Mouse (Mus musculus) left cerebral cortex, postnatal 14 days (tissue): ENCODE data around the gene Eif4a3. TPM values are rescaled to one million over a fixed set of nuclear protein-coding genes. Genes with fewer than 3 reads are reported as not detected.
"Not testable (repeated sequence)": the region's sequence is repeated elsewhere in the genome, so short reads cannot be mapped to it uniquely, and the experiment has no call there.

Experiments used
- DNase-seq, 2 experiments: peaks; one replicate each; pipeline ENCODE4 v3.0.0; 2021 to 2022; ENCODE audit warnings: low spot score in 2 of 2, mixed read lengths in 1 of 2
- intact Hi-C: fragments of 180-260 bp; cut with DNase I; formaldehyde crosslinking; loops from one replicate; pipeline ENCODE4 v1.15.1; 2025
- total RNA-seq, 2 experiments: library from RNA; stranded (reverse); gene quantifications; 2 replicates each; pipeline ENCODE4 v1.2.3; 2021

Eif4a3 gene
- total RNA-seq, 2 experiments from 2014 or later, result 84.6 to 92.1 TPM

DNA sequence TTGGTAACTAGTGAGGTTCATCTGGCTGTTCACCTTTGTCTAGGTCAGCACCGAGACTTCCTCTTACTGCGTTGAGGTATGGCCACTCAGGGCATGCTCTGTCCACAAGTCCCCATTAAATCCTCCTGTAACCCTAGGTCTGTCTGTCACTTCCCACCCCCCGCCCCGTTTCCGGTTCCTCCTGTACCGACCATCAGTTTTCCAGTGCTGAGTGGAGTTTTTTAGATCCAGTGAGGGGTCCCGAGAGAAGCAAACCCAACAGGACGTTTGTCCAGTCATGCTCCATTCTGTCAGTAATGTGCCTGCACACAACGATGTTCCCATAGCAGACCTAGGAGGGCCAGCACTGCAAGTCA lies 41.7 kb downstream of the Eif4a3 start:
- intact Hi-C loops, result no loop called here
- DNase-seq, result no peak

DNA sequence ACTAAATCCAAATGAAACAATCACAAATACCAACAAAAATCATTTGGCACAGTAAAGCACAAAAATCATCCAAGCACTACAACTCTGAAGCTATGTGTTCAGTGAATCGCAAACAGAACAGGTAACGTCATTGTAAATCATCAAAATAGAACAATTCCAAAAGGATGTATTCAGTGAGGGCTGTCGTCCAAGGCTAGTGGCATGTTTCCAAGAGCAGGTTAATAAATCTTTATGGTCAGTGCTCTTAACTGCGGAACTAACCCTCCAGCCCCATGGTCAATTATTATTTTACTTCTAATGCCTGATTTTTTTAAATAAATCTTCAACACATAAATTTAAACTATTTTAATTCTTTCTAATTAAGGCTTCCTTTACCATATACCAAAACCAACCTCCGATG lies 43.3 kb downstream of the Eif4a3 start:
- intact Hi-C loops, DNase-seq: not testable (repeated sequence)

DNA sequence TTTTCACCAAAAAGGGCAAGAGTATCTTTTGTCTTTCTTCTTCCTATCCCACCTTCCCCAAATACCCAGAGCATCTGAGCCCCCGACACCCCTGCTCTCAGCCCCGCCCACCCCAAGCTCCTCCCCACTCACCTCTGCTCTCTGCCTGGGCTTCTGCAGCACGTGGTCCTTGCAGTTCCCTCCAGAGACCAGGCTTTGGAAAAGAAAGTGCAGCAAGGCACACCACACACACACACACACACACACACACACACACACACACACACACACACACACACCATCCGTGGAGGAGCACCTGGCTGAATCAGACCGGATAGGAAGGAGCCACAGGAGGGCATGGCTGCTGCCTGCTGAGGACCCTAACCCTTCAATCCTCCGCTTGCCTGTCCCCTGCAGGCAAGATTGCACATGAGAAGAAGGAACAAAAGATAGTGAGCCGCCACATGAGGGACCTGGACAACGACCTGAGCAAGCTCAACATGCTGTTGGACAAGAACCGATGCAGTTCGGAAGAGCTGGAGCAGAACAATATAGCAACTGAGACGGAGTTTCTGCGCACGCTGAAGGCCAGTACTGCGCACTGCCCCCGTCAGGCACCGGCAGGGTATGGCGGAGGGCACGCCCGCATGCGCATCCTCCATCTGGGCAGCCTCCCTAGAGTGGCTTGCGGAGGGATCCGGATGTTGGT lies 46.9 kb downstream of the Eif4a3 start:
- peak in 1 of 2 experiments; percentile 41 for DNase-seq
- intact Hi-C loops, result no loop called here

DNA sequence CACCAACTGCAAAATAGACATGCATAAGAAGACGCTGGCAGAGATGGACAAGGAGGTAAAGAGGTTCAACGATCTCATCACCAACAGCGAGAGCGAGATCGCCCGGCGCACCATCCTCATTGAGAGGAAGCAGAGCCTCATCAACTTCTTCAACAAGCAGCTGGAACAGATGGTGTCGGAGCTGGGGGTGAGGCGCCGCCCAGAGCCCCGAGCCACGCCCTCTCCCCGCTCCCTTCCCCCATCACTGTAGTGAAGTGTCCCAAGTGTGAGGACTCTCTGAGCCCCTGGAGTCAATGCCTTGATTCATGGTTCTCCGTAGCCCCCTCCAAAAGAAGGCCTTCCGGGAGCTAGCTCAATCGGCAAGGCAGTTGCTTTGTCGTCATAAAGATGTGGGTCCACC lies 48.9 kb downstream of the Eif4a3 start:
- DNase-seq, result no peak
- intact Hi-C loops, result no loop called here

DNA sequence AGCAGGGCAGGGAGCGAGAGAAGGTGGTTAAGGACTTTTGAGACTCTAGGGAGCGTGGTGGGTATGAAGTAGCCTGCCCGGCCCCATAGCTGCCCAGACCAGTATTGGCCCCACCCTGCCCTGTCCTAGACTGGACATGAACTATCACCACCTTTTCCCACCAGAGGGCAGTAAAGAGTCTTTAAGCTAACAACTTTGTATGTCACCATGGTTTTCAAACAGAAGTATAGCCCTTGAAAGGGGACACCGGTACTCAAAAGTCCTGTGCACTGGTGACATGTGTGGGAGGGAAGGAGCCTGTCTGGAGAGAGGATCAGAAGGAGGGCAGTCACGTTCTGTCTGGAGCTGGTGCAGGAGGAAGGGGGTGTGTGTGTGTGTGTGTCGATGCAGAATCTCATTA lies 50.9 kb downstream of the Eif4a3 start:
- DNase-seq, result peak; percentile 60 to 63
- intact Hi-C loops, result loop anchor here (5.0 kb wide), 1 partner anchor 47 kb away; no protein-coding TSS in a partner anchor

DNA sequence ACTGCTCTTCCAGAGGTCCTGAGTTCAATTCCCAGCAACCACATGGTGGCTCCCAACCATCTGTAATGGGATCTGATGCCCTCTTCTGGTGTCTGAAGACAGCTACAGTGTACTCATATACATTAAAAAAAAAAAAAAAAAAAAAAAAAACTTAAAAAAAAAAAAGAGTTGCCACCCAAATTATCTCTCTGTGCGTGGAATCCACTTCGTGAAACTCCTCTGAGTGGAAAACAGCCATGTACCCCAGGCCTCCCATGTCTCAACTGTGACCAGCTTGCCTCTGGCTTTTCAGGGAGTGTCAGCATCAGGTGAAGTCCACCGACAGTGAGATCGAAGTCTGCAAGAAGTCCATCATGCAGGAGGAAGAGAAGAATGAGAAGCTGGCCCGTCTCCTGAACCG lies 54.3 kb downstream of the Eif4a3 start:
- intact Hi-C loops, result loop anchor here (5.0 kb wide), 1 partner anchor 43 kb away; no protein-coding TSS in a partner anchor
- DNase-seq, result not testable (repeated sequence)

DNA sequence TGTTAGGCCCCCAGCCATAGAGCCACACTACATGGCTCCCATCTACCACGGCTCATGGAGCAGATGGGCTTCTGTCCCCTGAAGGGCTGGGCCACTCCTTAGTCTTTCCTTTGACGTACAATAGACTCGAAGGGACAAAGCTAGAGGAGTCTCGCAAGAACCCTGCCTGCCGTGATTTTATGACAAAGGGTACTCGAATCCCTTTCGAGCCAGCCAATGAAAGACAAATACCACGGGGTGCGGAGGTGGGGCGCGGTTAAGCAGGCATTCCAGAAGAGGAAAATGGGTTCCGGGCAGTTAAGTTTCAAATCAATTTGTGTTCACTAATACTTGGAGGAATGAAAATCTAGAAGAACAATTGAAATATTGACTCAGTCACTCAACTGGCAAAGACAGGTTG lies 60.4 kb downstream of the Eif4a3 start:
- intact Hi-C loops, result no loop called here
- DNase-seq, result no peak

Other genes with a start within 250 kb of the Eif4a3 start
- gene Cbx4, start 213.9 kb downstream of the Eif4a3 start, total RNA-seq, result 10 to 100 TPM; 63.2 to 74.0 TPM
- 10 to 100 TPM; 51.3 to 56.4 TPM for gene Tbc1d16, start 71.6 kb downstream of the Eif4a3 start, total RNA-seq
- gene Ccdc40, start 71.5 kb downstream of the Eif4a3 start, total RNA-seq, result 1 to 10 TPM; 1.1 to 1.8 TPM
- gene Gaa, start 32.2 kb downstream of the Eif4a3 start, total RNA-seq, result 100 to 1,000 TPM; 142 to 157 TPM
- under 1 TPM; 0.31 to 0.42 TPM for gene Card14, start 7.7 kb upstream of the Eif4a3 start, total RNA-seq
- 1 to 10 TPM; 3.5 to 4.3 TPM for gene Sgsh, start 55.4 kb upstream of the Eif4a3 start, total RNA-seq
- 1 to 10 TPM; 3.5 to 5.4 TPM for gene Slc26a11, start 55.5 kb upstream of the Eif4a3 start, total RNA-seq
- 1 to 10 TPM; 2.8 TPM for gene Rnf213, start 93.0 kb upstream of the Eif4a3 start, total RNA-seq
- 10 to 100 TPM; 23.9 to 27.1 TPM for gene Endov, start 191.3 kb upstream of the Eif4a3 start, total RNA-seq
- 100 to 1,000 TPM; 112 to 122 TPM for gene Nptx1, start 247.7 kb upstream of the Eif4a3 start, total RNA-seq